Mouse (Mus musculus) gastrocnemius, adult 18-20 months (tissue): ENCODE data around the gene Itga9. TPM values are rescaled to one million over a fixed set of nuclear protein-coding genes. Genes with fewer than 3 reads are reported as not detected.

ENCODE experiments used
- DNase-seq: peaks from one replicate; pipeline ENCODE4 v3.0.0; 2021; ENCODE audit warnings: low spot score
- total RNA-seq, 2 experiments: library from RNA; stranded (reverse); gene quantifications; 2 replicates each; pipeline ENCODE4 v1.2.3; 2021

The Itga9 gene
- total RNA-seq, 2 experiments from 2014 or later: 3.3 to 5.2 TPM

DNA sequence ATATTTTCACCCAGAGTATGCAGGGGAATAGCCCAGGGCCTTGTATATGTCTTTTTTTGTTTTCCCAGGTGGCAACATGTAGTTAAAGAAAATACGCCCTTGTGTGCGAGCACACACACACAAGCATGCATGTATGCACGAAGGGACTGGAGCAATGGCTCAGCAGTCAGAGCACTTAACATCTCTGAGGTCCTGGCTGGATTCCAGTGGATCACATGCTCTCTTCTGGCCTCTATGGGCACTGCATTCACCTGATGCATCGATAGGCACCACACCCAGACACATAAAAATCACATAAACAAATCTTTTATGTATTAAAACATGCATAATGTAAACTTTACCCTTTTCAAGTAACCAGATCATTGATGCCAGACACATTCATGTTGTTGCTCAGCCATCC, 335.5 kb downstream of the Itga9 start:
- no peak for DNase-seq

- DNase-seq: no peak
These were observed 337.5 kb downstream of the Itga9 start for GRCm38 (mm10) chr9:118943941-118944340.

DNA sequence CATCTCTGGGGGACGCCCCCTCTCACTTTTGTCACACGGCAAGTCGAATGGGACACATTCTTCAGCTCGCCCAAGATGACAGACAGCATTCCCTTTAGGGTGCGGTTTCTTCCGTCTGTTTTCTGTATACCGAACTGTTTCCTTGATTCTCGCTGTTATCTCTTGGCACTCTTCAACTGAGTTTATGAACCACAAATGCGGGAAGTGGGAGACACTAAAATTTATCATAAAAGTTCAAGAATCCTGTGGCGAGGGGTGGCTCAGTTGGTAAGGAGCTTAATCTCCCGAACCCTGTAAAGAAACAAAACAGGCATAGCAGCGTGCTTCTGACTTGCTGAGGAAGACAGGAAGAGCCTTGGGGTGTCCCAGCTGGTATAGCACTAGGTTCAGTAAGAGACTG, 337.9 kb downstream of the Itga9 start:
- no peak for DNase-seq

DNA sequence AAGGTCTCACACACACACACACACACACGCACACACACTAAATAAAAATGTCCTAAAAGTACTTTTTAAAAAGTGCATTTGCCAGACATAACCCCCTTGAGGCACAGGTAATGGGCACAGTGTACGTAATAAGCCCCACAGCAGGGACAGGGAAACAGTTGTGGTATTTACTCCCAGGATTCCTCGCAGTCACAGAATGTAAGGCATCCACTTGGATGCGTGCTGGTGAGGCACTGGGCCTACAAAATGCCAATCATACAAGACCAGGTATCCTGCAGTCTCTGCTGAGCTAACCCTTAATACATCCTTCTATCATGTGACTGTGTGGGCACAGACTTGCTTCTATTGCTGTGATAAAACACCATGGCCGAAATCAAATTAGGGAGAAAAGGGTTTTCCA, 342.0 kb downstream of the Itga9 start:
- DNase-seq: no peak

- DNase-seq: no peak
These were observed 342.6 kb downstream of the Itga9 start for GRCm38 (mm10) chr9:118949124-118949523.

GRCm38 (mm10) chr9:118949654-118950053, 343.2 kb downstream of the Itga9 start:
- no peak for DNase-seq

- DNase-seq: no peak
These were observed 343.6 kb downstream of the Itga9 start for GRCm38 (mm10) chr9:118950061-118950460.

Other genes with a start within 250 kb of the Itga9 start
- not detected for gene Eomes, start 128.5 kb upstream of the Itga9 start, total RNA-seq
- gene Golga4, start 100.4 kb upstream of the Itga9 start, total RNA-seq: 100 to 1,000 TPM; 385 to 446 TPM